Mouse (Mus musculus) kidney, adult 18-20 months (tissue): ENCODE data around the gene Folr1.

Experiments
- DNase-seq: peaks from one replicate; pipeline ENCODE4 v3.0.0; 2021

Gene Folr1

DNA sequence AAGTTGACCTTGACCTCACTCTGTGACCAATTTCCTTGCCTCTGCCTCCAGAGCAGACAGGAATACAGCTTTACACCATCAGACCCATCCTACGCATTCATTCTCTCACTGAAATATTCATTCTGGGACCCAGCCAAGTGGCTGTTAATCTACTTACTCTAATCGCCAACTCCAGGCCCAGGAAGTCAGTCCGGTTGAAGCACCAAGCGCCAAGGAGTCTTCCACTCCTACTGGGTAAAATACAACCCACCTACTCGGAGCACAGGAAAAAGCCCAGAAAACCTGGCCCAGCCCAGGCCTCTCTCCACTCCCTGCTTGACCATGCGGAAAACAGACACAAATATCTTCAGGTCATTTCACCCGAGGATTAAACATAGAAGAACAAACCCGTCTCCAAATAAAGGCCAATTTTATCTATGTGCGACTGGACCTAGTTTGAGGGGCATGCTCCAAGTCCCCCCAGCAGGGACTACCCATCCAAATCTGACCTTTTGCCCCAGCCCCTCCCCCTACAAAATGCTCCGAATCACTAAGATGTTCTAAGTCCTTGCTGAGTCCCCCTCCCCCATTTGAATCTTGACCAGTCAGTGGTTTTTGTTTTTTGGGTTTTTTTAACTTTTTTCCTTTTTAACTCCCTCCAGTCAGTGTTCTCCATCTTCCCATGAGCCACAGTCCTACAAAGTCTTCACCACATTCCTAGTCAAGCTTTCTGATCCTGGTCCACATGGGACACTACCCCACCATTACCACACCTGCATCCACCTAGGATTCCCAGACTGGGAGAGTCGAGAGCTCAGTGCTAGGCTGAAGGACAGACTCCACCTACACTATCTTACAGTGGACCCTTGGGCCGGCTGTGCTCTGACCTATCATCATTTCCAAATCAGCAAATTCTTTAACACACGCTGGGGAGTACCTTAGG, 2.1 kb downstream of the Folr1 start:
- DNase-seq = peak; percentile 61

GRCm38 (mm10) chr7:101867482-101867881, 3.1 kb downstream of the Folr1 start:
- DNase-seq = no peak

DNA sequence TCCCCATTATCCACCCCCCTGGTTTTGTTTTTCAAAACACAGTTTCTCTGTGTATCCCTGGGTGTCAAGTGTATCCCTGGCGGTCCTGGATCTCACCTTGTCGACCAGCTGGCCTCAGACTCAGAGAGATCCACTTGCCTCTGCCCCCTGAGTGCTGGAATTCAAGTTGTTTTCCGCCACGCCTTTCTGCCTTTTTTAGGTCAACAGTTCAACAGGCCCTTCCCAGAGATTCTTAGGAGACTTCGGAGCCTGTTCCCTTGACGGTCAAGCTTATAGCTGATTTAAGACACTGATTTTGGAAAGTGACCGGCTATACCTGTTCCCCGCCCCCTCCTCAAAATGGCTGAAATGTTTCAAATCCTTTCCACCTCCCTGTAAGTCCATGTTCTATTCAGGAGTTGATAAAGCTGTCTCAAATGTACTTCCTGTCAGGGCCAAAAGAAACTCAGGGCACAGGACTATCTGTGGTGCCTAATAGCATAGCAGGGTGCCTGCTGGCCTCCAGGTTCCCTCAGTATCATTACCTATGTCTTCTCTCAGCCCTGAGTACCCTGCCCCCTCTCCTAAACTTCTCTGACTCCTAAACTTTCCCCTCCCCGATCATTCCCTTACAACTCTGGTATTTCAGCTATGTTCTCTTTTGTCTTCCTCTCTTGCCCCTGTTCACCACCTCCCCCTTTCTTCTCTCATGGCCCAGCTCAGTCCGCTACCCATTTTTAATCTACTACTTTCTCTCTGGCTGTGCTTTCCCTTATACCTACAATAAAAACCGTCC, 3.9 kb downstream of the Folr1 start:
- DNase-seq = no peak

DNA sequence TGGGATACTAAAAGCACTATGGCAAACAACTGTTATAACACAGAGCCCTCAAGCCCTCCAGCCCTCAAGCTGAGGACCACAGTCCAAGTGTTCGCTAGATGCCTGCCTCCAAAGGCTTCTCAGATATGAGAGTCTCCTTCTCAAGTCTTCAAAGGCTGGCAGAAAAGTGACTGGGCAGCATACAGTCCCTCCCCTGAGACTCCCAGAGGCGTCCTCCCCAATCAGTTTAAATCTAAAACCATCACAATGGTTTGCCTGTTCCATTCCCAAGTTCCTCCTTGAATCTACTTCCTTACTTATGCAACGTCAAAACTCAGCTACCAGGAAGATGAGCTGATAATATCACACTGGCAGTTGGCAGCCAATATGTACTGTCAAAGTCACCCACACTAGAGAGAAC, 7.2 kb downstream of the Folr1 start, which contains the start of gene Anapc15:
Gene Anapc15 (plus strand): TSS at position 301 of the 400 bp plus-strand sequence.
- DNase-seq = no peak

DNA sequence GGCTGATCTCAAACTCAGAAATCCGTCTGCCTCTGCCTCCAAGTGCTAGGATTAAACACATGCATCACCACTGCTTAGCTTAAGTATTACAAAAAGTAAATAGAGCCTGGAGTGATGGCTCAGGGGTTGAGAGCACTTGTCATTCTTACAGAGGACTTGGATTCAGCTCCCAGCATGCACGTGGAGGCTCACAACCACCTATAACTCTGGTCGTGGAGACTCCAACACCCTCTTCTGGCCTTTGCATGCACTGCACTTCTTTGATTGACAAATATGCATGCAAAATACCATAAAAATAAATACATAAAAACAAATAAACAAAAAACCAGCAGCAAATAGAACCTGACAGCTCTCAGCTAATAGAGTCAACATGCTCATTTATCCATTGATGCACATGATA, 8.3 kb downstream of the Folr1 start:
- DNase-seq = no peak

- peak; percentile 21 for DNase-seq
These were observed 9.6 kb downstream of the Folr1 start for GRCm38 (mm10) chr7:101860978-101861377.

GRCm38 (mm10) chr7:101858362-101858761, 12.2 kb downstream of the Folr1 start:
- no peak for DNase-seq

GRCm38 (mm10) chr7:101857094-101857493, 13.5 kb downstream of the Folr1 start, which contains the start of gene Folr2:
TSS of gene Folr2 (minus strand) at chr7:101857194.
- no peak for DNase-seq

DNA sequence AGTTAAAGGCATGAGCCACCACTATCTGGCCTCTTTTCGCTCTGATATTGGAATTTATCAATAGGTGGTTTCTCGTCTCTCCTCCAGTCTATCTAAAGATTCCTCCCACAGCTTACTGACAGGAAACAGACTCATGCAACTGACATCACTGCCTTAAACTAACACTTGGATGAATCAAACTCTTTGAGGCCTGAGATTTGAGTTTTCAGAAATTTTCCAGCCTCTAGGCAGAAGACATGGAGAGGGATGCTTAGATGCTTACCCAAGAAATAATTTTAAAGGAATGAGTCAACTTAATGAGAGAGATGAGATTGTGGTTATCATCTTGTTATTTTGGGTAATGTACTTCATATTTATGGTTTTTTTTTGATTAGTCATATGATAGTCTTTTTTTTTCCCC, 16.8 kb downstream of the Folr1 start:
- DNase-seq = no peak

DNA sequence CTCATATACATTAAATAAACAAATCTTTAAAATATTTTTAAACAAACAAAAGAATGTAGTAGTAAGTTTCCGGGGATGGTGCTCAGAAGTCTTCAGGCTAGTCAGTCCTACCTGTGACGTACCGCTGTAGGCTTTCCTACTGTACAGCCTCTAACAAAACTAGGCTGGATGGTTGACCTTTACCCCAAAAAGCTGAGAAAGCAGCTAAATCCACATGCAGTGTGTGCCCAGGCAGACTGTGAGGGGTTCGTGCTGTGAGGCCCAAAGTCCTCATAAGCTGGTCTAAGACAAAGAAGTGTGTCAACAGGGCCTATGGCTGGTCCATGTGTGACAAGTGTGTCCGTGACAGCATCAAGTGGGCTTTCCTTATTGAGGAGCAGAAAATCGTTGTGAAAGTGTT, 17.7 kb downstream of the Folr1 start:
- peak; percentile 13 for DNase-seq

DNA sequence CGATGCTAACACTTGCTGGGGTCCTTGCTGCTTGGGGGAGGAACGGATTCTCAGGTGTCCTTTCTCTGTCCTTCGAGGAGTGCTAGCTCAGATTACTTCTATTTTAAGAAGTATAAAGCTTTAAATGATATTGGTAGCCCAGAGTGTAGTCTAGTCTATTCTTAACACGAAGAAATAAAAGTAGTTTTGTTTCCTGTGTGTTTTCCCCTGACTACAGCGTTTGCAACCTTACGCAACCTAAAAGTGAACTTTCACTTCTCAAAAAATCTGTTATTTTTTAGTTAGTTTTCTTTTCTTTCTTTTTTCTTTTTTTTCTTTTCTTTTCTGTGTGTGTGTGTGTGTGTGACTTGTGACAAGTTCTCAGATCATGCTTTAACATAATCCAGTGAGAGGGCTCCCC, 18.9 kb downstream of the Folr1 start:
- DNase-seq = no peak

DNA sequence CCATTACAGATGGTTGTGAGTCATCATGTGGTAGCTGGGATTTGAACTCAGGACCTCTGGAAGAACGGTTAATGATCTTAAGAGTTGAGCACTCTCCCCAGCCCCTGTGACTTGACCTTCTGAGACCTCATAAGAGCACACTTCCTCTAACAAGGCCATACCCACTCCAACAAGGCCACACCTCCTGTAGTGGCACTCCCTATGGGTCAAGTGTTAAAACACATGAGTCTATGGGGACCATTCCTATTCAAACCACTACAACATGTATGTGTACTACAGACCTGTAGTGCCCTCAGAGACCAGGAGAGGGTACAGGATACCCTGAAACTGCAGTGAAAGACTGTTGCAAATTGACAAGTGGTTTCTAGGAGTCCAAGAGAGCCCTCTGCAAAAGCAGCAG, 22.7 kb downstream of the Folr1 start:
- no peak for DNase-seq

- DNase-seq = no peak
These were observed 26.4 kb downstream of the Folr1 start for GRCm38 (mm10) chr7:101844186-101844585.

DNA sequence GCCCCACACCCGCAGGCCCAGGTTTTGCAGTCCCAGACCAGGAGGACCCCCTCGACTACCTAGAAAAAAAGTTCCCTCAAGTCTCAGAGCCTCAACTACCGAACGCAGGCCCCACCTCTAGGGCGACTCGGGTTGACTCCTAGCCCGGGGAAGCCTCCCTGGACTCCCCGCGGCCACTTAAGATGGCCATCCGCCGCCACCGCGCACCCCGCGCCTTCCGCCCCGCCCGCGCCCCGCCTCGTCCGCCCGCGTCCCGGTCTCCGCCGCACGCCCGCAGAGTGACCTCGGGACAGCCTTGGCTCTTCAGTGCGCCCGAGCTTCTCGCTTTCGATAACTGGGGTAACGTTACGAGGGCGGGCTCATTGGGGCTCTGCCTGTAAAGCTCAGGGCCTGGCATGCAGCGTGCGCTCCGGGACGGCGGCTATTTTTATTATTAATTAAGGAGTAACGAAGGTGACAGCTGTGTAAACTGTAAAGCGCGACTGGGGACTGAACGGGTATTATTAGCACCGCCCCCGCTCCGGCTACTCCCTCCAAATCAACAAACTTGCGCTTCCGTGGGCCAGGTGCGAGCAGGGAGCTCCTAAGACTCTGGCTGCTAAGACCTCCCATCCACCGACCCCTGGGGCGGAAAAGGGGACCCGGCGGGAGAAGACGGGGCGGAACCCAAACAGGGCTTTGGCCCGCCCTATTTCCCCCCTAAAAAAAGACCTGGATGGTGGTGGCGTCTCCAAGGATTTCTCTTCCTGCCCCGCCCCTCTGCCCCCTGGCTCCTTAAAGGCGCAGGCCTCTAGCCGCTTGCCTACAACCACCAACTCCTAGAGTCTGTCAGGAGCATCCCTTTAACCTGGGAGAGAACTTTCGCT, 32.7 kb downstream of the Folr1 start, which contains the start of gene Inppl1:
Gene Inppl1 (minus strand): TSS at position 624 of the 866 bp plus-strand sequence.
- peak; percentile 96 for DNase-seq

DNA sequence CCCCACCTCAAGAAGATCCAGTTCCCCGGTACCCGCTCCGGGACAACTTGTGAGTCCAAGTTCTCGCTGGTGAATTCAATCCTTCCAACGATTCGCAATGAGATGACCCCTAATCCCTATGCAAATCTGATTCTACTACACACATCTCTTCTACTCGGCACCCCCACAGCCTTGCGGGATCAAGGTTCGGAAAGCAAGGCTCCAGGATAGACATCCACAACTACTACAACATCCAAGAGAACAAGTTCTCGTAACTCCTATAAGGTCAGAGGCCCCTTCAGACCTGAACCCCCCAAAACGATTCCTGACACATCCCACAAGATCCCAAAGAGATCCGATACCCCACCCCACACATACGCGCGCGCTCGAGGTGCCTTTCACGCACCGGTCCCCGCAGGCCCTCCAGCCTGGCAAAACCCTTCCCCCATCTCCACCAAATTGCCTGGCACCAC, 33.4 kb downstream of the Folr1 start:
- no peak for DNase-seq

DNA sequence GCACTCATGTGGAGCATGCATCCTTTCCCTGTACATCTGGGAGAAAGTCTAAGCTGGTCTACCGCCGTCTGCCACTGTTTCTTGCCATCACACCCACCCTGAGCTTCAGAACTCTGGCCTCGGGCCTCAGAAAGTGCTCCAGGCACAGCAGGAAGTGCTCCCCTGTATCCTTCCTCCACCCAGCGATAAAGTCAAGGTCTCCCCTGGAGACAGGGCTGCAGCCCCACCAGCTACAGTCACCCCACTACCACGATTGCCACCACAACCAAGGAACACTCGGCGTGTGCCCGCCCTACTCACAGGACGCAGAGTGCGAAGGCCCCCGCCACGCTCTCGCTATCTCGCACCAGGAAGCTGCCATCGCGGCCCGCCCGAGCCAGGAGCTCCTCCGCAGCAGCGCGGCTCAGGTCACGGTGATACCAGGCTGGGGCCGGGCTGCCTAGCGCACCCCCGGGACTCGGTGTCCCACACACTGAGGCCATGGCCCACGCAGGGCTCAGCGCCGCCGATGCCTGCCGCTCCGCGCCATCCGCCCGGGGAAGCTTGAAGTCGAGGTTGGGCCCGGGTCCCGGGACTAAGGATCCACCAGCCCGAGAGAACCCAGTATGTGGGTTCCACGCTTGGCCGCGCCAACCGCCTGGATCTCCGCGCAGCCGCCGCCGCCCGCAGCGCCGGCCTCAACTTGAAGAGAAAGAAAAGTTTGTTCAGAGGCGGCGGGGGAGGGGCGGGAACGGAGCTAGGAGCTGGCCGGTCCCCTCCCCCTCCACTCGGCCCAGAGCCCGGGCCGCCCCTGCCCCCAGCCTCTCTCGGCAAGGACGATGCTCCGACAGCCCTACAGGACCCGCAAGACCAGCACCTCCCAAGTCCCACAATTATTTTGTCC, 34.1 kb downstream of the Folr1 start:
- DNase-seq = peak; percentile 79

DNA sequence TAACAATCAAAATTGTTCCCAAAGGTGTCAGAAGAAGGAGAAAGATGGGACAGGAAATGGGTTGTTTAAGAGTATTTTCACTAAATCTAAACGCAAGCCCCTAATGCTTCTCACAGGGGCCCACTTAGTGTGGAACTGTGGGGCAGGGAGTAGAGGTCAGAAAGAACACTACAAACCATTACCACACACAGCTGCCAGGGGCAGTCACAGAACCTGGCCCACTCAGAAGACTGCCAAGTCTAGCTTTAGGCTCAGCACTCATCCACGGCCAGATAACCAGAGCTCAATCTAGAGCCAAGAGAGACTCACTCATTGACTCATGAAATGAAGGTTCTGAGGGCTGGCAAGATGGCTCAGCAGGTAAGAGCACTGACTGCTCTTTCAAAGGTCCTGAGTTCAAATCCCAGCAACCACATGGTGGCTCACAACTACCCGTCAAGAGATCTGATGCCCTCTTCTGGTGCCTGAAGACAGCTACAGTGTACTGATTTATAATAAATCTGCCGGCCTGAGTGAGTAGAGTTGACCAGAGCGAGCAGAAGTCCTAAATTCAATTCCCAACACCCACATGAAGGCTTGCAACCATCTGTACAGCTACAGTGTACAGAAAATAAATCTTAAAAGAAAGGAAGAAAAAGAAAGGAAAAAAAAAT, 35.0 kb downstream of the Folr1 start:
- no peak for DNase-seq

DNA sequence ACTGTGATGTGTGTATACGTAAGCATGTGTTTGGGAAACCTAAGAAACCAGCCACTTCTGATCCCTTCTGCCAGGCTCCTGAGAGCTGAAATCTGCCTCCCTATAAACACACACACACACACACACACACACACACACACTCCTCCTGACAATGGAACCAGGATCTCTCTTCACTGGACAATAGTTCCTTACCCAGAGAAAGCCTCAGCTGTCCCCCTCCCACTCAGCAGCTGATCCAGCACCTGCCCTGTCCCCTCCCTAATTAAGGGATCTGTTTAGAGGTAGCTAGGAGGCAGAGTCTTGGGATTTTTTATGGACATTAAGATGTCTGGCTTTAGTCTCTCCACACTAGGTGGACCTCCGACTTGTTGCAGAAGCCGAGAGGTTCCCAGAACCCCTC, 35.7 kb downstream of the Folr1 start:
- DNase-seq = no peak

- no peak for DNase-seq
These were observed 36.5 kb downstream of the Folr1 start for GRCm38 (mm10) chr7:101833916-101834584.

DNA sequence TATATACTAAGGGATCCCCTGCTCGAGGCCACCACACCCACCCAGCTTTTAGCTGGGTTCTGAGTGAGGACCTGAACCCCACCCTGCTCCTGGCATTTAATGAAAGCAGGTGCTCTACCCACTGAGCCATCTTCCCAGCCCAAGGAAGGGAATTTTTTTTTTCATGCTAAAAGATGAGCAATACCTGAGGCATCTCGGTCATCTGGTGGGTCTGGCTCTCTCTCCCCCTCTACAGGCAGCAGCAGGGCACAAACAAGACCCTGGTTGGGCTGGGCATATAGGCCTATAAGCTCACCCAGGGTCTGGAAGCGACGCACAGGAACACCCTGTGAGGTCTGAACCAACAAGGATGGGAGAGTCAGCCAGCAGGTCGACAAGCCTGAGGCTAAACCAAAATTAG, 37.2 kb downstream of the Folr1 start:
- DNase-seq = no peak
